Mouse (Mus musculus) megakaryocyte, embryonic 14.5 days (primary cell): ENCODE measurements around the gene Rffl. TPM values are rescaled to one million over a fixed set of nuclear protein-coding genes. Genes with fewer than 3 reads are reported as not detected.
"Not testable (repeated sequence)": the region's sequence is repeated elsewhere in the genome, so short reads cannot be mapped to it uniquely, and the experiment has no call there.

ENCODE experiments used
- H3K27me3 ChIP-seq: replicated peaks from 2 replicates; pipeline ENCODE3; 2012; ENCODE audit warnings: inconsistent platforms
- H3K36me3 ChIP-seq: replicated peaks from 2 replicates; pipeline ENCODE3; 2012; ENCODE audit warnings: low read length, inconsistent platforms, mixed read lengths
- H3K4me1 ChIP-seq: 2 replicates; pipeline ENCODE4 v1.6.1; 2012; ENCODE audit warnings: inconsistent platforms
- H3K4me3 ChIP-seq: replicated peaks from 2 replicates; pipeline ENCODE3; 2012; ENCODE audit warnings: moderate library complexity, mild to moderate bottlenecking, inconsistent platforms
- H3K9me3 ChIP-seq: 2 replicates; pipeline ENCODE4 v1.6.1; 2012; ENCODE audit warnings: inconsistent platforms
- FLI1 ChIP-seq: IDR thresholded peaks from 2 replicates; pipeline ENCODE4 v1.6.1; 2012; ENCODE audit warnings: low read length, inconsistent platforms, mixed read lengths
- GATA1 ChIP-seq: IDR thresholded peaks from 3 replicates; pipeline ENCODE4 v1.6.1; 2012; ENCODE audit warnings: mixed read lengths, low read length, inconsistent platforms, borderline replicate concordance
- polyA plus RNA-seq: library from polyadenylated mRNA; stranded (reverse); fragments of >175 nt; gene quantifications from 2 replicates; pipeline ENCODE4 v1.2.3, GENCODE M21; 2012; ENCODE audit warnings: low replicate concordance; ENCODE audit not compliant: insufficient read depth

Rffl gene
- polyA plus RNA-seq, 1 experiment = 5.6 TPM

DNA sequence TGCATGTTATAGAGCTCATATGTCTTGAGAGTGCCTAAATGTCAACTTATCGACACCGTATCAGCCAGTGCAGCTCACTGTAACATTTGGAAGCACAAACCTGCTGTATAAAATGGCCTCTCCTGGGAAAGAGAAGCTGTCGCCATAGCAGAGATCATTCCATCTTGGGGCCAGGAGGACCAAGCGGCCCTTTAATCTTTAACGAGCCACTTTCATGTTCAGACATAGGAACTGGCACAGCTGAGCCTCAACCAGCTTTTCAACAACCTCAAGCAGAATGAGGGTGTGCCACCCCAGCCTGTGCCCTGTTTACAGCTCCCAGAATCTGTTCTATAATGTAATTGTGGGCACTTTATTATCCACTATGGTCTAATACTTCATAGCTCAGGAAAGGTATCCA lies 20.8 kb downstream of the Rffl start:
- Histone ChIP-seq H3K36me3 (peaks cover 54% of the 10 kb centered on the region), H3K4me1 (peaks cover 93% of the 10 kb centered on the region), H3K27me3 (no peaks in the 10 kb centered on the region), H3K4me3 (no peak overlapping the region), H3K9me3 (no peaks in the 10 kb centered on the region)
- no peak for TF ChIP-seq GATA1
- TF ChIP-seq FLI1 = no peak

DNA sequence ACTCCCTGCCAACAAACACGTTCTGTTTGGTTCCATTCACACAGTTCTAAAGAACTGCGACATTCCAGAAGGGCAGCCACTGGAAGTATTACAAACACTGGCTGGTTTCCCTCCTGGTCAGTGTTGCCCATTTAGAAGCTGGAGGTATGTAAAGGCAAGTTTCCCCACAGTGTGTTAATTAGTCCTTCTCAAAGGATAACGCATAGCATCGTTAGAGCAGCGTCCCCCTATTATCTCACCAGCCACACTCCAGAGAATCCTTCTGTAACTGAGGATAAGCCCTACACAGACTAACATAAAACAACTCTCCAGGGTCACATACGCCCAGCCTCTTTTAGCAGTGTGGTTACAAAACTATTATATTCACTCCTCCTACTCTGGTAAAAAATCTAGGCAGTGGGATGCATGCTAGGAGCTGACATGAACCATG lies 23.4 kb downstream of the Rffl start:
- H3K4me1 ChIP-seq = peaks cover 96% of the 10 kb centered on the region
- TF ChIP-seq FLI1 (no peak), GATA1 (no peak)
- no peaks in the 10 kb centered on the region for H3K27me3 ChIP-seq
- H3K4me3 ChIP-seq = peak overlapping the region; percentile 29
- H3K36me3 ChIP-seq = peaks cover 54% of the 10 kb centered on the region
- H3K9me3 ChIP-seq = no peaks in the 10 kb centered on the region

DNA sequence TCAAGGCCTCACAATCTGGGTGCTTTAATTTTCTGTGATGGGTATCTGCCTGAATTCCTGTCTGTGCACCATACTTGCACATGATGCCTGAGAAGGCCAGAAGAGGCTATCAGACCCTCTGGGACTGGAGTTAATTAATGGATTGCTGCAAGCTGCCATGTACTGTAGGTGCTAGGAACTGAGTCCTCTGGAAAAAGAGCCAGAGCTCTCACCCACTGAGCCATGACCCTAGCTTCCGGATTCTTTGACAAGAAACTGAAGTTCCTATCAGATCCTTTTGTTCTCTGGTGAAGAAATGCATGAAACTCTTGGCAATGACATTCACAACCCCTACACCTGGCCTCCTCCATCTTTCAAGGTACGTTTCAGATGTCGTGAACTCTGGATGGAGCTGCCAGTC lies 24.1 kb downstream of the Rffl start:
- Histone ChIP-seq H3K9me3 (no peaks in the 10 kb centered on the region), H3K4me3 (peak overlapping the region; percentile 51), H3K4me1 (peaks cover 93% of the 10 kb centered on the region), H3K27me3 (no peaks in the 10 kb centered on the region), H3K36me3 (peaks cover 52% of the 10 kb centered on the region)
- no peak for TF ChIP-seq FLI1
- no peak for TF ChIP-seq GATA1

DNA sequence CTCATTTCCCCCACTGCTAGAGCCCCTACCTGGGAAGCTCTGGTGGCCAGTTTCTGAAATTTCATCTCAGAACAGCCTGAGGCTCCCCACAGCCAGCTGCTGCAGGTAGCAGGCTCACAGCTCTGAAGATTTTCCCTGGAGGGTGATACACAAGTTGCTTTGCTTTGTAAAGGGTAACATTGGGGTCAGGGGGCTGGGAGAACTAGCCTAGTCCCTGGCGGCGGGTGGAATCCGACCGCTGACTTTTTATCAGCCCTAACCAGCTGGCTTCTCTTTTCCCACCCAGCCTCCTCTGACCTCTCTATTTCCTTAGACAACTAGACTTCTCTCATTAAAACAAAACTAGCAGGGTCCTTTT lies 25.0 kb downstream of the Rffl start:
- Histone ChIP-seq H3K36me3 (peaks cover 52% of the 10 kb centered on the region), H3K4me1 (peaks cover 93% of the 10 kb centered on the region), H3K9me3 (no peaks in the 10 kb centered on the region), H3K27me3 (no peaks in the 10 kb centered on the region), H3K4me3 (peak overlapping the region; percentile 93)
- TF ChIP-seq GATA1 (no peak), FLI1 (no peak)

DNA sequence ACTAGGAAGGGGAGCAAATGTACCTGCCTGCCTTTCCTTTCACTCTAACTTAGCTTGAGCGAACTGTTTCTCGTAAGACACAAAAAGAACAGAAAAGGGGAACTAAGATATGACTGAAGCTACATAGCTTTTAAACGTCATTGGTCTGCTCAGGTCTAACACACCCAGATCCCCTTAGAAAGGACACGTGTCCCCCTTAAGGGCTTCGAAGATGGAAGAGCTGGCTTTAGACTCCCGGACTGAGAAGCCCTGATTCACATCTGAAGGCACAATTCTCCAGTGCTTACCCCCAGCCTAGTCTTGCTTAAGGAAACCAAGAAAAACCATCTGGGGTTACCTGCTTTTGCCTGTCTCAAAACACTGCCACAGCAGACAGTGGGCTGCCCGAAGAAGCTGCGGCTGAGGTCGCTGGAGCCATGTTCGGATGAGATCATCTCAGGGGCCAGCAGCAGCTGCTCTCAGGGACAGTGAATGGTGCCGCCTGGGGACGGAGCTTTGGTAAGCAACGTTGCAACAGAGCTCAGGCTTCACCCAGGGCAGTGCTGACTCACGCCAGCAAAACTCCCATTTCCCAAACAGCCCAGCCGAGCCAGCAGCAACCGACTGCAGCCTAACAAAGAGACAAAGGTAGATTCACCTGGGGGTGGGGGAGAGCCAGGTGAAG lies 25.5 kb downstream of the Rffl start:
- peak overlapping the region; percentile 93 for H3K4me3 ChIP-seq
- H3K4me1 ChIP-seq = peaks cover 93% of the 10 kb centered on the region
- no peaks in the 10 kb centered on the region for H3K9me3 ChIP-seq
- no peaks in the 10 kb centered on the region for H3K27me3 ChIP-seq
- peaks cover 52% of the 10 kb centered on the region for H3K36me3 ChIP-seq
- TF ChIP-seq GATA1 (no peak), FLI1 (no peak)

DNA sequence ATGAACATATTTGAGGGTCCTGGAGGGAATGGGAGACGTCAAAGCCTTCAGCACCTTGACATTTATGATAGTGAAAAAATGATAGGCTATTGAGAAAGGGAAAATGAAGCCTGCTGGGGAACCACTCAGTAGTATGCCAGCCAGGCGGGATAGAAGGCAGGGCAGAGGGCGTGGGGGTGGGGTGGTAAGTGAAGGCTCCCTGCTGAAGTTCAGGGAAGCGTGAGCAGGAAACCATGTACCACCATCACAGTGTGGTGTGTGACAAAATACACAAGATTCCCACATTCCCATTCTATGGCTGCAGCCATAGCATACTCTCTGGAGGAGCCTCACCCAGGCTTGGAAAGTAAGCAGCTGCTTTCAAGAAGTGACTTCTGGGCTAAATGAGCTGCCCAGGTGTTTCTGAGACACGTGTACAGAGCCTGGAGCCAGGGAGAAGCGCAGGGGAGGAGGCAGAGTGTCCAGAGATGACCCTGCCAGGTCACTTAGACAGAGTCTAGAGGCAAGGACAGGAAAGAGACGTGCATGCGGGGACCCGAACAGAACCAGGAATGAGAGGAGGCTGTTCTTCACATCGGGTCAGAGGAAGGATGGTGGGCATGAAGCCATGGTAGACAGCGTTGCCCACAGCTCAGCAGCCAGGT lies 26.1 kb downstream of the Rffl start:
- Histone ChIP-seq H3K36me3 (peaks cover 52% of the 10 kb centered on the region), H3K9me3 (no peaks in the 10 kb centered on the region), H3K4me1 (peaks cover 93% of the 10 kb centered on the region), H3K27me3 (no peaks in the 10 kb centered on the region), H3K4me3 (peak overlapping the region; percentile 93)
- no peak for TF ChIP-seq FLI1
- no peak for TF ChIP-seq GATA1

DNA sequence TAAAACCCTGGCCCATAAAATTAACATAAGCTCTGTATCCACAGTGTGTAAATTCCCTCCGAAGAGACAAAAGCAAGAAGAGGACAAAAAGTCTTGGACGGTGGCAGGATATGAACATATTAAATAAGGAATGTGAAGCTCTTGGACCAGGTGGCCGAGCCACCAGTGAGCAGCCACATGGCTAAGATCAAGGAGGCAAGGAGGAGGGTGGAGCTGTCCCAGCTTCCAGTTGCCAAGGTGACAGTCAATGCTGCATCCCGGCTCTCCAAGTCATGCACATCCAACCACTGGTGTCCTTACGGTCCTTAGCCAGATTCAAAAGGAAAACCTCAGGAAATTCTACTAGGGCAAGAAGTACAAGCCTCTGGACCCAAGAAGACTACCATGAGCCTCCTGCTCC lies 32.5 kb downstream of the Rffl start:
- peaks cover 4% of the 10 kb centered on the region; the same call in 1 of the 2 replicates for H3K9me3 ChIP-seq
- peaks cover 90% of the 10 kb centered on the region for H3K4me1 ChIP-seq
- no peaks in the 10 kb centered on the region for H3K27me3 ChIP-seq
- peak overlapping the region; percentile 35 for H3K4me3 ChIP-seq
- H3K36me3 ChIP-seq = peaks cover 84% of the 10 kb centered on the region
- no peak for TF ChIP-seq GATA1
- no peak for TF ChIP-seq FLI1

DNA sequence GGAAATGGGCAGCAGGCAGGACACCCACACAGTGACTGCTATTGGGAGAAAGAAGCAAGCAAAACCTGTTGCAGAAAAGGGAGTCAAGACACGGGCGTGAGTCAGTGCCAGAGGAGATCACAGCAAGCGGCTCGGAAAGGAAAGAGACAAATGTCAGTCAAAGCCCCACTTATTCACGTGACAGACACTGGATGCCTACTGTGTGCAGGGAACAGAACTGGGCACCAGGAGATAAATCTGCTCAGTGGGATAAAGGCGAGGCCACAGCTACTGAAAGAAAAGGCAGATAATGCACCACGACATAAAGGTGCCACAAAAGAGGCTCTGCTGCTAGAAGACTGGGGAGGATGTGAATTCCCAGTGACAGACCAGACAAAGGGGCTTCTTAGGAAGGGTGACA lies 33.2 kb downstream of the Rffl start:
- H3K27me3 ChIP-seq = no peaks in the 10 kb centered on the region
- H3K9me3 ChIP-seq = peaks cover 4% of the 10 kb centered on the region; the same call in 1 of the 2 replicates
- peaks cover 86% of the 10 kb centered on the region for H3K4me1 ChIP-seq
- H3K4me3 ChIP-seq = peak overlapping the region; percentile 18
- H3K36me3 ChIP-seq = peaks cover 85% of the 10 kb centered on the region
- TF ChIP-seq GATA1 (no peak), FLI1 (no peak)

DNA sequence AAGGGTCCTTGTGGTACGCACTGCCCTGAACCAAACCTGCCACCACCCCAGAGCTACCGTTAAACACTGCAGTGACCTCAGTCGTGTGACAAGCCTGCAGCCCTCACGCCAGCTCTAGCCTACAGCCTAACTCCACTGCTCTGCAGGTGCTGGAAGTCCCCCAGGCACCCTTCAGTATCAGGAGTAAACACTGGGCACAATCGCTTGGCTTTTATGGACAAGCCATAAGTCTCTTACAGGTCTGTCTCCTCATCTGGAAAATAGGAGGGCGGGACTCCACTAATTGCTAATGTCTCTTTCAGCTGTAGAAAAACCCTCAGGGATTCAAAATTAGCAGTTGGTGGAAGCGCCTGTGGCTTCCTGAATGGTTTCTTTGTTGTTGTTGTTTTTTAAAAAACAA lies 33.8 kb downstream of the Rffl start:
- H3K4me3 ChIP-seq = peak overlapping the region; percentile 70

DNA sequence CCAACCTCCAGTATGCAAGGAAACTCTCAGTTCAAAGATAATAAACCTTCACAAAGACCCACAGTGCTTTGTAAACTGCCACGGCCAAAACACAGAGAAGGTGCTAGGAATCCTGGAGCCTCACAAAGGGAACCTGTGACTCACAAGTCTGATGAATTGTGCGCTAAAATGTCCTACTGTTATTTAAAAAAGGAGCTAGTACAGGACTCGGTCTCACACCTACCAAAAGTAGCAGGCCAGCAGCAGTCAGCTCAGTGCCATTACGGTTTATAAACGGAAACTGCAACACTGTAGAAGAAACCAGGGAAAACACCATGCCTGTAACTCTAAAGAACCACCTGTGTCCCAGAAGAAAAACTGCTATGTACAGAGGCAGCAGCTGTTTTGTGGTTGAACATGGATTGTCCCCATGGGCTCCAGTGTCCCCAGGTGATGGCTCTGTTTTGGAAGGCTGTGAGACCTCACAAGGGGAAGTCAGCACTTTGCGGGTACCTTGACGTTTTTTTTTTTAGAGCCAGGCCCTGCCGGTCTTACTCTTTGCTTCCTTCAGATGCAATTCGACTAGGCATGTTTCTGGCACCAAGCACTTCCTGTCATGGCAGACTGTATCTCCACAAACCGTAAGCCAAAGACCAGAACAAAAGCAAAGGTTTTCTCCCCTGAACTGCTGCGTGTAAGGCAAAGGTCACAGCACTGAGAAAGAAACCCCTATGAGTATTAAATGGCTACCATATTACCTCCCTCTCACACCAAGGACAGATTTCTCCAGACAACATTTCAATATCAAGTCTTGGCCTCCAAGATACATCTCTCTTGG lies 35.2 kb downstream of the Rffl start:
- H3K27me3 ChIP-seq = no peaks in the 10 kb centered on the region
- H3K4me1 ChIP-seq = peaks cover 87% of the 10 kb centered on the region
- H3K36me3 ChIP-seq = peaks cover 88% of the 10 kb centered on the region
- TF ChIP-seq GATA1 = no peak
- TF ChIP-seq FLI1 = no peak
- H3K4me3 ChIP-seq = no peak overlapping the region
- peaks cover 4% of the 10 kb centered on the region; the same call in 1 of the 2 replicates for H3K9me3 ChIP-seq

More for the DNA sequence above, 33.8 kb downstream of the Rffl start:
- no peaks in the 10 kb centered on the region for H3K27me3 ChIP-seq
- H3K4me1 ChIP-seq = peaks cover 85% of the 10 kb centered on the region
- H3K9me3 ChIP-seq = peaks cover 4% of the 10 kb centered on the region; the same call in 1 of the 2 replicates
- peaks cover 85% of the 10 kb centered on the region for H3K36me3 ChIP-seq
- TF ChIP-seq FLI1 = no peak
- TF ChIP-seq GATA1 = no peak

DNA sequence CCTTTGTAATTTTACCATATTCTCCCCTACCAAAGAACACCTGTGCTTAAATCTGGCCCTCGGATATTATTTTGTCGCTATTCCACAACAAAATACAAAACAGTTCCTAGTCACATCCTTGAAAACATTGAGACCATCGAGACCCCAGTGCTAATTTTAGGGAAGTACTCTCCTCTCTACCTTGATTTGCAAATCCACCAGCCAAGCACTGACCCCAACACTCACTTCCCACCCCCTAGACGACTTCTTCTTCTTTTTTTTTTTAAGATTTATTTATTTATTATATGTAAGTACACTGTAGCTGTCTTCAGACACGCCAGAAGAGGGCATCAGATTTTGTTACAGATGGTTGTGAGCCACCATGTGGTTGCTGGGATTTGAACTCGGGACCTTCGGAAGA lies 36.7 kb downstream of the Rffl start:
- H3K4me3 ChIP-seq, H3K27me3 ChIP-seq, H3K9me3 ChIP-seq: not testable (repeated sequence)
- Histone ChIP-seq H3K4me1 (peaks cover 87% of the 10 kb centered on the region), H3K36me3 (peaks cover 86% of the 10 kb centered on the region)
